Mouse (Mus musculus): ENCODE data around the gene Mast4.
"Not testable (repeated sequence)": the region's sequence is repeated elsewhere in the genome, so short reads cannot be mapped to it uniquely, and the experiment has no call there.

The Mast4 gene

GRCm38 (mm10) chr13:102745626-102746342 lies 588.5 kb downstream of the Mast4 start:
- no peak for DNase-seq (ENCODE audit: low spot score)

GRCm38 (mm10) chr13:102745270-102745600 lies 589.1 kb downstream of the Mast4 start:
- no peak for DNase-seq (ENCODE audit: low spot score)

- DNase-seq (ENCODE audit: low spot score) = peak; percentile 52
Observed at GRCm38 (mm10) chr13:102744481-102745269, 589.6 kb downstream of the Mast4 start.

- no peak for DNase-seq (ENCODE audit: low spot score)
Observed at GRCm38 (mm10) chr13:102739720-102740535, 594.4 kb downstream of the Mast4 start.

- DNase-seq (ENCODE audit: low spot score) = no peak
Observed at GRCm38 (mm10) chr13:102737811-102738210, 596.5 kb downstream of the Mast4 start.

- no peak for DNase-seq (ENCODE audit: low spot score)
Observed at GRCm38 (mm10) chr13:102733063-102733462, 601.2 kb downstream of the Mast4 start.

- not testable (repeated sequence) for DNase-seq (ENCODE audit: low spot score)
Observed at GRCm38 (mm10) chr13:102728951-102729350, 605.3 kb downstream of the Mast4 start.

GRCm38 (mm10) chr13:102728035-102728434 lies 606.3 kb downstream of the Mast4 start:
- no peak for DNase-seq (ENCODE audit: low spot score)

GRCm38 (mm10) chr13:102726876-102727275 lies 607.4 kb downstream of the Mast4 start:
- DNase-seq (ENCODE audit: low spot score) = no peak

- no peak for DNase-seq (ENCODE audit: low spot score)
Observed at GRCm38 (mm10) chr13:102725906-102726305, 608.4 kb downstream of the Mast4 start.

GRCm38 (mm10) chr13:102725416-102725815 lies 608.9 kb downstream of the Mast4 start:
- no peak for DNase-seq (ENCODE audit: low spot score)

- DNase-seq (ENCODE audit: low spot score) = no peak
Observed at GRCm38 (mm10) chr13:102716973-102717372, 617.3 kb downstream of the Mast4 start.

- no peak for DNase-seq (ENCODE audit: low spot score)
Observed at GRCm38 (mm10) chr13:102700744-102701143, 633.6 kb downstream of the Mast4 start.

GRCm38 (mm10) chr13:102700176-102700575 lies 634.1 kb downstream of the Mast4 start:
- no peak for DNase-seq (ENCODE audit: low spot score)

- peak; percentile 50 for DNase-seq (ENCODE audit: low spot score)
Observed at GRCm38 (mm10) chr13:102698751-102699323, 635.5 kb downstream of the Mast4 start.

GRCm38 (mm10) chr13:102698335-102698734 lies 636.0 kb downstream of the Mast4 start:
- DNase-seq (ENCODE audit: low spot score) = no peak

GRCm38 (mm10) chr13:102695121-102695905 lies 639.0 kb downstream of the Mast4 start:
- no peak for DNase-seq (ENCODE audit: low spot score)

GRCm38 (mm10) chr13:102694154-102694553 lies 640.1 kb downstream of the Mast4 start:
- DNase-seq (ENCODE audit: low spot score) = no peak

- DNase-seq (ENCODE audit: low spot score) = no peak
Observed at GRCm38 (mm10) chr13:102693341-102693801, 640.9 kb downstream of the Mast4 start, which contains the start of gene Cd180. TSS of gene Cd180 (plus strand) at chr13:102693558.

- no peak for DNase-seq (ENCODE audit: low spot score)
Observed at GRCm38 (mm10) chr13:102691408-102692150, 642.7 kb downstream of the Mast4 start.
